9 mouse cellular contexts compared by ENCODE assay signal in genomic region chr4:140076852-140077563, GRCm38 (mm10).
DNase-seq lines count a peak whose midpoint lies in the region; ATAC-seq and TF ChIP-seq lines count a peak whose summit lies in the region.
"Had no signal": no experiment of that assay in that cellular context is flagged by ENCODE, and none has a peak within 500 bp of the region (broad histone marks: within the 10 kb centered on the region; RNA-seq: fewer than 3 reads in every experiment).

No protein-coding gene starts in this region.

- H3K27ac ChIP-seq in forebrain, embryonic 10.5 days: 0 out of 2 replicates have a peak overlapping the region, but pooled peaks have one; percentile 26
- no peak overlapping the region for H3K27ac ChIP-seq in forebrain, embryonic 11.5 days (ENCODE audit: low read depth, low read length)
- H3K27ac ChIP-seq in stomach, embryonic 14.5 days (ENCODE audit: low read length): no peak overlapping the region
- no peak overlapping the region for H3K27ac ChIP-seq in stomach, postnatal 0 days (replicated peaks)
- H3K27ac ChIP-seq: gastrocnemius, adult 2 months had no signal

- no peak for ATAC-seq in forebrain, embryonic 11.5 days (replicated peaks; ENCODE audit: low FRiP score)
- ATAC-seq in stomach, embryonic 14.5 days (ENCODE audit: insufficient number of reproducible peaks, insufficient read depth, low FRiP score, low read depth): peak; percentile 33; the same call in 1 of the 2 replicates
- ATAC-seq in stomach, postnatal 0 days (ENCODE audit: low FRiP score, low TSS enrichment): no peak
- no peak for ATAC-seq in CD4-positive, CD25-positive, alpha-beta regulatory T cell, adult 4 months

- no peak overlapping the region for H3K9ac ChIP-seq in forebrain, embryonic 11.5 days (ENCODE audit: low read length)
- no peak overlapping the region for H3K9ac ChIP-seq in stomach, embryonic 14.5 days (replicated peaks; ENCODE audit: low read depth, low read length)
- no peak overlapping the region for H3K9ac ChIP-seq in stomach, postnatal 0 days (ENCODE audit: low read length)

- TF ChIP-seq CTCF in stomach, postnatal 0 days (IDR thresholded peaks at IDR 0.05; ENCODE audit: low read depth): no peak

- H3K4me2 ChIP-seq in forebrain, embryonic 11.5 days (ENCODE audit: low read depth, low read length, severe bottlenecking): no peak overlapping the region
- no peak overlapping the region for H3K4me2 ChIP-seq in stomach, embryonic 14.5 days (replicated peaks; ENCODE audit: low read depth, low read length)
- H3K4me2 ChIP-seq in stomach, postnatal 0 days (replicated peaks; ENCODE audit: low read depth): no peak overlapping the region

- peaks cover 9% of the 10 kb centered on the region for H3K27me3 ChIP-seq in forebrain, embryonic 10.5 days (ENCODE audit: poor library complexity, severe bottlenecking)
- H3K27me3 ChIP-seq in forebrain, embryonic 11.5 days (ENCODE audit: control insufficient read depth, insufficient read depth, low read length): no peaks in the 10 kb centered on the region
- no peaks in the 10 kb centered on the region for H3K27me3 ChIP-seq in stomach, embryonic 14.5 days (ENCODE audit: control insufficient read depth, insufficient read depth, low read length)
- no peaks in the 10 kb centered on the region for H3K27me3 ChIP-seq in stomach, postnatal 0 days (ENCODE audit: control insufficient read depth, insufficient read depth, low read length)

- 79% methylated on average over 12 of the region's 12 CpGs for WGBS in forebrain, embryonic 10.5 days
- WGBS in forebrain, embryonic 11.5 days: 68% methylated on average over 12 of the region's 12 CpGs
- WGBS in stomach, embryonic 14.5 days: 58% methylated on average over 12 of the region's 12 CpGs
- WGBS in stomach, postnatal 0 days: 49% methylated on average over 12 of the region's 12 CpGs

- DNase-seq in forebrain, embryonic 10.5 days (ENCODE audit: extremely low spot score, low spot score): no peak
- DNase-seq in forebrain, embryonic 11.5 days (ENCODE audit: low spot score): no peak
- DNase-seq in stomach, postnatal 0 days (ENCODE audit: low spot score): no peak
- DNase-seq in lung, postnatal 14 days: peak; percentile 30
- DNase-seq in adrenal gland, postnatal 14 days: no peak
- DNase-seq in kidney, adult 9 months: no peak
- DNase-seq: gastrocnemius, adult 2 months had no signal

- H3K36me3 ChIP-seq in forebrain, embryonic 10.5 days (replicated peaks): no peaks in the 10 kb centered on the region
- no peaks in the 10 kb centered on the region for H3K36me3 ChIP-seq in forebrain, embryonic 11.5 days (ENCODE audit: control insufficient read depth, insufficient read depth, low read length)
- no peaks in the 10 kb centered on the region for H3K36me3 ChIP-seq in stomach, embryonic 14.5 days (ENCODE audit: control insufficient read depth, insufficient read depth, low read length)
- no peaks in the 10 kb centered on the region for H3K36me3 ChIP-seq in stomach, postnatal 0 days (ENCODE audit: control insufficient read depth, insufficient read depth, low read length)

- peaks cover 26% of the 10 kb centered on the region for H3K4me1 ChIP-seq in forebrain, embryonic 10.5 days
- no peaks in the 10 kb centered on the region for H3K4me1 ChIP-seq in forebrain, embryonic 11.5 days (replicated peaks; ENCODE audit: control insufficient read depth, insufficient read depth, low read length)
- 0 out of 2 replicates have a peak, but pooled peaks cover 4% of the 10 kb centered on the region for H3K4me1 ChIP-seq in stomach, embryonic 14.5 days (ENCODE audit: control insufficient read depth, insufficient read depth, low read length)
- H3K4me1 ChIP-seq in stomach, postnatal 0 days (replicated peaks; ENCODE audit: control insufficient read depth, insufficient read depth): no peaks in the 10 kb centered on the region

- H3K9me3 ChIP-seq in forebrain, embryonic 10.5 days: no peaks in the 10 kb centered on the region
- no peaks in the 10 kb centered on the region for H3K9me3 ChIP-seq in forebrain, embryonic 11.5 days (ENCODE audit: control insufficient read depth, low read length)
- H3K9me3 ChIP-seq in stomach, embryonic 14.5 days (ENCODE audit: control insufficient read depth, low read depth, low read length): no peaks in the 10 kb centered on the region
- H3K9me3 ChIP-seq in stomach, postnatal 0 days (ENCODE audit: control insufficient read depth, low read length): no peaks in the 10 kb centered on the region

- no peak overlapping the region for H3K4me3 ChIP-seq in forebrain, embryonic 10.5 days
- H3K4me3 ChIP-seq in forebrain, embryonic 11.5 days (ENCODE audit: low read depth, low read length): no peak overlapping the region
- no peak overlapping the region for H3K4me3 ChIP-seq in stomach, embryonic 14.5 days (ENCODE audit: low read depth, low read length)
- H3K4me3 ChIP-seq in stomach, postnatal 0 days (ENCODE audit: low read depth, low read length): no peak overlapping the region
- H3K4me3 ChIP-seq: gastrocnemius, adult 2 months had no signal

- no peak for TF ChIP-seq EP300 in stomach, postnatal 0 days (optimal IDR thresholded peaks at IDR 0.05)
